8 mouse cellular contexts compared by ENCODE assay signal in the genomic region with DNA sequence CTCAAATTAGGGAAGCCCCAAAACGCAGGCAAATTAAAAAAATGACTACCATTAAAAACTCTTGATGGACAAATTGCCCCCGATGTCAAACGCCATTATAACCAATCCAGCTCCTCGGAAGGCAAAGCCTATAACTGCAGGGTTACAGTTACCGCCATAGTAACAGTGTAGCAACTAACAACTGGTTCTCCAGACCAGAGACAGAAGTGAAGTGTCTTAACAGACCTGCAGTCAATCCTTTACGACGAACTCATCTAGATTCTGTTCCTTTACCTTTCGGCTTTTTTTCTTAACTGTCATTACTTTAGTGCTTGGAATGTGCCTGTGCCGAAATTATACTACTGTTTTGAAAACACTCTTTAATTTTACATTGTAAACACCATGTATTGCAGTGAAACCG. TPM values are rescaled to one million over a fixed set of nuclear protein-coding genes. Genes with fewer than 3 reads are reported as not detected.
DNase-seq lines count a peak whose midpoint lies in the region; ATAC-seq and TF ChIP-seq lines count a peak whose summit lies in the region.

No protein-coding gene starts in this region.

- no peaks in the 10 kb centered on the region for H3K36me3 ChIP-seq in intestine, embryonic 16.5 days (ENCODE audit: control insufficient read depth, insufficient read depth, low read length)
- no peaks in the 10 kb centered on the region for H3K36me3 ChIP-seq in midbrain, embryonic 16.5 days (ENCODE audit: control insufficient read depth, insufficient read depth, low read length)

- no peaks in the 10 kb centered on the region for H3K27me3 ChIP-seq in cerebellum, adult 2 months (ENCODE audit: control insufficient read depth, insufficient read depth, low read length)
- no peaks in the 10 kb centered on the region for H3K27me3 ChIP-seq in intestine, embryonic 16.5 days (replicated peaks; ENCODE audit: control insufficient read depth, insufficient read depth, low read length)
- H3K27me3 ChIP-seq in midbrain, embryonic 16.5 days (ENCODE audit: control insufficient read depth, insufficient read depth, low read depth, low read length) = no peaks in the 10 kb centered on the region

- peak overlapping the region; percentile 87 for H3K9ac ChIP-seq in intestine, embryonic 16.5 days (ENCODE audit: low read depth, low read length)
- H3K9ac ChIP-seq in midbrain, embryonic 16.5 days (ENCODE audit: low read depth, low read length) = peak overlapping the region; percentile 94

- peak overlapping the region; percentile 96 for H3K4me2 ChIP-seq in intestine, embryonic 16.5 days (ENCODE audit: low read depth, low read length)
- peak overlapping the region; percentile 76 for H3K4me2 ChIP-seq in midbrain, embryonic 16.5 days (ENCODE audit: low read length)

- ATAC-seq in CD4-positive, CD25-positive, alpha-beta regulatory T cell, adult 4 months = peak; percentile 24
- peak; percentile 49; the same call in 1 of the 2 replicates for ATAC-seq in erythroid progenitor cell, adult 5-6 weeks (replicated peaks; ENCODE audit: low FRiP score, poor library complexity, severe bottlenecking)
- ATAC-seq in intestine, embryonic 16.5 days = no peak
- ATAC-seq in midbrain, embryonic 16.5 days = no peak
- ATAC-seq in cerebellum, adult (ENCODE audit: insufficient number of reproducible peaks, low FRiP score, low TSS enrichment) = no peak

- no peak overlapping the region for H3K27ac ChIP-seq in cerebellum, adult 2 months (ENCODE audit: insufficient read depth, low read length)
- H3K27ac ChIP-seq in intestine, embryonic 16.5 days (ENCODE audit: low read length) = no peak overlapping the region
- H3K27ac ChIP-seq in midbrain, embryonic 16.5 days (ENCODE audit: low read length) = no peak overlapping the region

- no peak for DNase-seq in cerebellum, adult 2 months
- DNase-seq in cerebellum, adult 8-10 months = no peak
- no peak for DNase-seq in spleen, postnatal 4 days (ENCODE audit: low spot score in 2 of 2)

- TF ChIP-seq POLR2A in cerebellum, adult 2 months (IDR thresholded peaks at IDR 0.05; ENCODE audit: borderline replicate concordance, insufficient read depth, low read length) = no peak

- no peaks in the 10 kb centered on the region; the same call in none of the 2 replicates for H3K4me1 ChIP-seq in cerebellum, adult 2 months (ENCODE audit: control insufficient read depth, insufficient read depth, low read length)
- H3K4me1 ChIP-seq in intestine, embryonic 16.5 days (ENCODE audit: control insufficient read depth, insufficient read depth, low read length) = peaks cover 16% of the 10 kb centered on the region
- peaks cover 23% of the 10 kb centered on the region for H3K4me1 ChIP-seq in midbrain, embryonic 16.5 days (ENCODE audit: control insufficient read depth, insufficient read depth, low read length)

- H3K9me3 ChIP-seq in intestine, embryonic 16.5 days (ENCODE audit: control insufficient read depth, low read length) = no peaks in the 10 kb centered on the region
- no peaks in the 10 kb centered on the region for H3K9me3 ChIP-seq in midbrain, embryonic 16.5 days (replicated peaks; ENCODE audit: control insufficient read depth, low read length, poor library complexity, severe bottlenecking)

- H3K4me3 ChIP-seq in cerebellum, adult 2 months (replicated peaks; ENCODE audit: insufficient read depth, low read depth, low read length) = peak overlapping the region; percentile 95
- peak overlapping the region; percentile 86 for H3K4me3 ChIP-seq in intestine, embryonic 16.5 days (ENCODE audit: low read length)
- peak overlapping the region; percentile 87 for H3K4me3 ChIP-seq in midbrain, embryonic 16.5 days (ENCODE audit: low read depth, low read length)

- TF ChIP-seq CTCF in cerebellum, adult 2 months (IDR thresholded peaks at IDR 0.05; ENCODE audit: borderline replicate concordance, insufficient read depth, low read depth, low read length) = no peak

- 6% methylated on average over 10 of the region's 10 CpGs for WGBS in cerebellum, adult 2 months
- WGBS in intestine, embryonic 16.5 days = 14% methylated on average over 10 of the region's 10 CpGs
- WGBS in midbrain, embryonic 16.5 days = 26% methylated on average over 10 of the region's 10 CpGs

RNA-seq across cellular contexts. Expression of gene Sgpp1, which starts 1.4 kb away (rescaled TPM):
- 39.9 and 40.6 TPM in 2 replicates for polyA plus RNA-seq in cerebellum, adult 2 months (2012; rRNA removed)
- 10 to 100 TPM in 1 of 2 experiments, 1 to 10 TPM in 1; 9.7 to 18.9 TPM for polyA plus RNA-seq in CD4-positive, CD25-positive, alpha-beta regulatory T cell, adult 4 months (2017; shearing (Covaris generic))
- total RNA-seq in erythroid progenitor cell, adult 5-6 weeks (2015; ENCODE audit: low replicate concordance) = 39.3 and 53.2 TPM in 2 replicates
- total RNA-seq in erythroid progenitor cell, adult 5-6 weeks (2017; ENCODE audit: low replicate concordance) = 32.9 and 42.8 TPM in 2 replicates
- polyA plus RNA-seq in intestine, embryonic 16.5 days (2015; fragmentation: Nextera tagmentation; extraction: Ambion mirVana) = 9.6 and 12.6 TPM in 2 replicates
- polyA plus RNA-seq in midbrain, embryonic 16.5 days (2015; fragmentation: Nextera tagmentation; extraction: Ambion mirVana) = 10.9 and 12.0 TPM in 2 replicates

Comparison
In these comparisons a context has a peak if more than half of its experiments do, and no peak if none do; other contexts are left out.
1. ATAC-seq: peak in CD4-positive, CD25-positive, alpha-beta regulatory T cell, adult 4 months (single experiment) and erythroid progenitor cell, adult 5-6 weeks (single experiment); none in intestine, embryonic 16.5 days (single experiment), midbrain, embryonic 16.5 days (single experiment) and cerebellum, adult (single experiment).
2. Peak in every context shown above with its lines, with median percentiles within 50 percentile points of each other: H3K4me3 ChIP-seq.